Mouse (Mus musculus): ENCODE measurements around the gene BC005537. TPM values are rescaled to one million over a fixed set of nuclear protein-coding genes. Genes with fewer than 3 reads are reported as not detected.

Gene BC005537
- polyA plus RNA-seq, 1 experiment = 28.3 TPM

- Histone ChIP-seq H3K4me3 (ENCODE audit: insufficient read depth, poor library complexity, severe bottlenecking) (no peak overlapping the region), H3K36me3 (ENCODE audit: control insufficient read depth, insufficient read depth) (no peaks in the 10 kb centered on the region), H3K79me2 (ENCODE audit: control insufficient read depth, insufficient read depth) (no peaks in the 10 kb centered on the region), H3K79me3 (ENCODE audit: low read depth) (no peaks in the 10 kb centered on the region), H3K27me3 (ENCODE audit: control insufficient read depth, insufficient read depth, insufficient read length) (no peaks in the 10 kb centered on the region), H3ac (ENCODE audit: control insufficient read depth, insufficient read length, low read depth) (no peak overlapping the region)
- TF ChIP-seq CEBPB (IDR thresholded peaks at IDR 0.05; ENCODE audit: low read depth) = no peak
- no peak for TF ChIP-seq MYOD1 (IDR thresholded peaks at IDR 0.05; ENCODE audit: control insufficient read depth, insufficient read length, low read depth)
- TF ChIP-seq FOSL1 (IDR thresholded peaks at IDR 0.05; ENCODE audit: insufficient read depth, low read length, poor library complexity, severe bottlenecking) = no peak
- TF ChIP-seq MAX (IDR thresholded peaks at IDR 0.05) = no peak
- TF ChIP-seq MYOG (IDR thresholded peaks at IDR 0.05; ENCODE audit: control insufficient read depth, extremely low read depth, insufficient read length) = no peak
These were observed 23.4 kb upstream of the BC005537 start for GRCm38 (mm10) chr13:24778026-24778425.

- Histone ChIP-seq H3K4me3 (ENCODE audit: insufficient read depth, poor library complexity, severe bottlenecking) (no peak overlapping the region), H3K27me3 (ENCODE audit: control insufficient read depth, insufficient read depth, insufficient read length) (no peaks in the 10 kb centered on the region), H3K79me2 (ENCODE audit: control insufficient read depth, insufficient read depth) (no peaks in the 10 kb centered on the region), H3K36me3 (ENCODE audit: control insufficient read depth, insufficient read depth) (no peaks in the 10 kb centered on the region), H3ac (ENCODE audit: control insufficient read depth, insufficient read length, low read depth) (no peak overlapping the region), H3K79me3 (ENCODE audit: low read depth) (no peaks in the 10 kb centered on the region)
- TF ChIP-seq USF1 (IDR thresholded peaks at IDR 0.05; ENCODE audit: low read depth) (no peak), CTCF (IDR thresholded peaks at IDR 0.05; ENCODE audit: control insufficient read depth, insufficient read depth, insufficient read length) (no peak), CEBPB (IDR thresholded peaks at IDR 0.05; ENCODE audit: low read depth) (peak; percentile 51), MAX (IDR thresholded peaks at IDR 0.05) (no peak)
These were observed 22.6 kb upstream of the BC005537 start for GRCm38 (mm10) chr13:24778706-24779380.

- Histone ChIP-seq H3K79me2 (ENCODE audit: control insufficient read depth, insufficient read depth) (no peaks in the 10 kb centered on the region), H3K36me3 (ENCODE audit: control insufficient read depth, insufficient read depth) (no peaks in the 10 kb centered on the region), H3K79me3 (ENCODE audit: low read depth) (no peaks in the 10 kb centered on the region), H3K27me3 (ENCODE audit: control insufficient read depth, insufficient read depth, insufficient read length) (no peaks in the 10 kb centered on the region), H3ac (ENCODE audit: control insufficient read depth, insufficient read length, low read depth) (no peak overlapping the region), H3K4me3 (ENCODE audit: insufficient read depth, poor library complexity, severe bottlenecking) (no peak overlapping the region)
- TF ChIP-seq FOSL1 (IDR thresholded peaks at IDR 0.05; ENCODE audit: insufficient read depth, low read length, poor library complexity, severe bottlenecking) (no peak), MYOD1 (IDR thresholded peaks at IDR 0.05; ENCODE audit: control insufficient read depth, insufficient read length, low read depth) (no peak), MAX (IDR thresholded peaks at IDR 0.05) (no peak), MYOG (IDR thresholded peaks at IDR 0.05; ENCODE audit: control insufficient read depth, extremely low read depth, insufficient read length) (no peak), USF1 (IDR thresholded peaks at IDR 0.05; ENCODE audit: low read depth) (no peak), CEBPB (IDR thresholded peaks at IDR 0.05; ENCODE audit: low read depth) (no peak), CTCF (IDR thresholded peaks at IDR 0.05; ENCODE audit: control insufficient read depth, insufficient read depth, insufficient read length) (no peak)
These were observed 19.5 kb upstream of the BC005537 start for GRCm38 (mm10) chr13:24781916-24782315.

- H3ac ChIP-seq (ENCODE audit: control insufficient read depth, insufficient read length, low read depth) = no peak overlapping the region
- H3K4me3 ChIP-seq (ENCODE audit: insufficient read depth, poor library complexity, severe bottlenecking) = no peak overlapping the region
- no peak for TF ChIP-seq USF1 (IDR thresholded peaks at IDR 0.05; ENCODE audit: low read depth)
- TF ChIP-seq MYOG (IDR thresholded peaks at IDR 0.05; ENCODE audit: control insufficient read depth, extremely low read depth, insufficient read length) = no peak
- TF ChIP-seq FOSL1 (IDR thresholded peaks at IDR 0.05; ENCODE audit: insufficient read depth, low read length, poor library complexity, severe bottlenecking) = no peak
- no peak for TF ChIP-seq MAX (IDR thresholded peaks at IDR 0.05)
- no peak for TF ChIP-seq CEBPB (IDR thresholded peaks at IDR 0.05; ENCODE audit: low read depth)
- TF ChIP-seq CTCF (IDR thresholded peaks at IDR 0.05; ENCODE audit: control insufficient read depth, insufficient read depth, insufficient read length) = no peak
- TF ChIP-seq MYOD1 (IDR thresholded peaks at IDR 0.05; ENCODE audit: control insufficient read depth, insufficient read length, low read depth) = no peak
- H3K79me3 ChIP-seq (ENCODE audit: low read depth) = no peaks in the 10 kb centered on the region
- H3K27me3 ChIP-seq (ENCODE audit: control insufficient read depth, insufficient read depth, insufficient read length) = no peaks in the 10 kb centered on the region
- H3K36me3 ChIP-seq (ENCODE audit: control insufficient read depth, insufficient read depth) = no peaks in the 10 kb centered on the region
- no peaks in the 10 kb centered on the region for H3K79me2 ChIP-seq (ENCODE audit: control insufficient read depth, insufficient read depth)
These were observed 15.4 kb upstream of the BC005537 start for GRCm38 (mm10) chr13:24786014-24786490.

- no peak overlapping the region for H3ac ChIP-seq (ENCODE audit: control insufficient read depth, insufficient read length, low read depth)
- H3K36me3 ChIP-seq (ENCODE audit: control insufficient read depth, insufficient read depth) = no peaks in the 10 kb centered on the region
- H3K79me2 ChIP-seq (ENCODE audit: control insufficient read depth, insufficient read depth) = no peaks in the 10 kb centered on the region
- no peak overlapping the region for H3K4me3 ChIP-seq (ENCODE audit: insufficient read depth, poor library complexity, severe bottlenecking)
- H3K27me3 ChIP-seq (ENCODE audit: control insufficient read depth, insufficient read depth, insufficient read length) = no peaks in the 10 kb centered on the region
- no peaks in the 10 kb centered on the region for H3K79me3 ChIP-seq (ENCODE audit: low read depth)
- TF ChIP-seq MYOG (IDR thresholded peaks at IDR 0.05; ENCODE audit: control insufficient read depth, extremely low read depth, insufficient read length) (no peak), MYOD1 (IDR thresholded peaks at IDR 0.05; ENCODE audit: control insufficient read depth, insufficient read length, low read depth) (no peak), MAX (IDR thresholded peaks at IDR 0.05) (no peak), CTCF (IDR thresholded peaks at IDR 0.05; ENCODE audit: control insufficient read depth, insufficient read depth, insufficient read length) (no peak)
These were observed 14.0 kb upstream of the BC005537 start for GRCm38 (mm10) chr13:24787477-24787876.

GRCm38 (mm10) chr13:24791349-24791748 lies 10.1 kb upstream of the BC005537 start:
- Histone ChIP-seq H3ac (ENCODE audit: control insufficient read depth, insufficient read length, low read depth) (no peak overlapping the region), H3K79me3 (ENCODE audit: low read depth) (no peaks in the 10 kb centered on the region), H3K79me2 (ENCODE audit: control insufficient read depth, insufficient read depth) (no peaks in the 10 kb centered on the region), H3K36me3 (ENCODE audit: control insufficient read depth, insufficient read depth) (no peaks in the 10 kb centered on the region), H3K27me3 (ENCODE audit: control insufficient read depth, insufficient read depth, insufficient read length) (no peaks in the 10 kb centered on the region), H3K4me3 (ENCODE audit: insufficient read depth, poor library complexity, severe bottlenecking) (no peak overlapping the region)
- TF ChIP-seq FOSL1 (IDR thresholded peaks at IDR 0.05; ENCODE audit: insufficient read depth, low read length, poor library complexity, severe bottlenecking) = no peak
- TF ChIP-seq MYOG (IDR thresholded peaks at IDR 0.05; ENCODE audit: control insufficient read depth, extremely low read depth, insufficient read length) = no peak
- no peak for TF ChIP-seq CTCF (IDR thresholded peaks at IDR 0.05; ENCODE audit: control insufficient read depth, insufficient read depth, insufficient read length)
- TF ChIP-seq MAX (IDR thresholded peaks at IDR 0.05) = no peak
- TF ChIP-seq CEBPB (IDR thresholded peaks at IDR 0.05; ENCODE audit: low read depth) = peak; percentile 75
- TF ChIP-seq USF1 (IDR thresholded peaks at IDR 0.05; ENCODE audit: low read depth) = no peak
- TF ChIP-seq MYOD1 (IDR thresholded peaks at IDR 0.05; ENCODE audit: control insufficient read depth, insufficient read length, low read depth) = no peak
